Mouse (Mus musculus): Measurements from ENCODE around the gene D6Ertd527e. TPM values are rescaled to one million over a fixed set of nuclear protein-coding genes. Genes with fewer than 3 reads are reported as not detected.
A peak's percentile ranks its signal among the peaks of the same experiment; 100 is the strongest.

Gene D6Ertd527e
- total and polyA plus RNA-seq, 3 experiments, result 0.04 TPM; not detected in 2

DNA sequence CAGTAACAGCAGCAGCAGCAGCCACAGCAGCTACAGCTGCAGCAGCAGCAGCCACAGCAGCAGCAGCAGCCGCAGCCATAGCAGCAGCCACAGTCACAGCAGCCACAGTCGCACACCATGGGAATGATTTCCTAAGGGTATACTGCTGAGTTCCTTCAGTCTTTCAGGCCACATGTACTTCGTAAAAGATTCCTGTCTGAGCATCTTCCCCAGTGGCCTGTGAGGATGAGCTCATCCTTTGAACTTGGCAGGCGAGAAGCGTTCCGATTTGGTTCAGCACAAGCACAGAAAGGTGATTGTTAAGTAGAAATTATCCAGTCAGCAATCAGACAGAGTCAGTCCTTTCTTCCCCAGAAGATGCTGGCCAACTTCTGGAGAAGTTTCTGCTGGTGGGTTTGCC is 7.6 kb downstream of the D6Ertd527e start:
- H3K27me3 ChIP-seq (ENCODE audit: control insufficient read depth, insufficient read depth, low read length), result peaks cover 2% of the 10 kb centered on the region; the same call in 1 of the 2 replicates
- no peaks in the 10 kb centered on the region for H3K4me1 ChIP-seq (ENCODE audit: control insufficient read depth, insufficient read depth, low read length)
- H3K79me2 ChIP-seq (replicated peaks; ENCODE audit: control insufficient read depth, insufficient read depth, low read length), result no peaks in the 10 kb centered on the region
- H3K36me3 ChIP-seq (ENCODE audit: control insufficient read depth, insufficient read depth, low read length), result no peaks in the 10 kb centered on the region
- H3K27ac ChIP-seq, result no peak overlapping the region
- WGBS, result 76% methylated on average over 6 of the region's 6 CpGs
- no peak overlapping the region for H3K4me3 ChIP-seq
- intact Hi-C loops (cut with DNase I), result no loop called here
- no peak for TF ChIP-seq POLR2A (IDR thresholded peaks at IDR 0.05; ENCODE audit: insufficient read depth, low read depth, low read length)
- DNase-seq, result peak in 1 of 2 experiments; percentile 44
- no peak overlapping the region for H3K9ac ChIP-seq (ENCODE audit: low read depth, low read length)

DNA sequence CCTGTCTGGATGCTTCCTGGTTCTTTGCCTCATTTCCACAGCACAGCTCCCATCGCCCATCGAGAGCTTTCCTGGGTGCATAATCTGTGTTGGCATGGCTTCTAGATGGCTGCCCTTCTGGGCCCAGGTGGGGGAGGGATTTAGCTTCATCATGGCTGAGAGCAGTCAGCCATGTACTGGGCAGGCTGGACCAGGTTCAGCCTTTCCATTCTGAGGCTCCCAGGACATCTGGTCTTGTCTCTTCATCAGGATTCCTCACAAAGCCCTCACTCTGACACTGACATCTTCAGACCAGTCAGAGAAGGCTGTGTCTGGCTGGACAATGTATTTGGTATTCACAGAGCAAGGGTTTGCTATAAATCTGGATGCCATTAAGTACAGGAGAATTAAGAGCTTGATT is 11.4 kb downstream of the D6Ertd527e start:
- no peak overlapping the region for H3K27ac ChIP-seq
- H3K27me3 ChIP-seq (ENCODE audit: control insufficient read depth, insufficient read depth, low read length), result no peaks in the 10 kb centered on the region
- no peaks in the 10 kb centered on the region for H3K36me3 ChIP-seq (ENCODE audit: control insufficient read depth, insufficient read depth, low read length)
- no peaks in the 10 kb centered on the region for H3K4me1 ChIP-seq (ENCODE audit: control insufficient read depth, insufficient read depth, low read length)
- H3K4me3 ChIP-seq, result no peak overlapping the region
- no peak overlapping the region for H3K9ac ChIP-seq (ENCODE audit: low read depth, low read length)
- no peaks in the 10 kb centered on the region for H3K79me2 ChIP-seq (replicated peaks; ENCODE audit: control insufficient read depth, insufficient read depth, low read length)
- intact Hi-C loops (cut with DNase I), result no loop called here
- WGBS, result 62% methylated on average over 2 of the region's 2 CpGs
- no peak for DNase-seq
- no peak for TF ChIP-seq CTCF (IDR thresholded peaks at IDR 0.05)
- TF ChIP-seq POLR2A (IDR thresholded peaks at IDR 0.05; ENCODE audit: insufficient read depth, low read depth, low read length), result no peak
- TF ChIP-seq EP300 (IDR thresholded peaks at IDR 0.05; ENCODE audit: insufficient read depth, low read depth, low read length), result no peak

DNA sequence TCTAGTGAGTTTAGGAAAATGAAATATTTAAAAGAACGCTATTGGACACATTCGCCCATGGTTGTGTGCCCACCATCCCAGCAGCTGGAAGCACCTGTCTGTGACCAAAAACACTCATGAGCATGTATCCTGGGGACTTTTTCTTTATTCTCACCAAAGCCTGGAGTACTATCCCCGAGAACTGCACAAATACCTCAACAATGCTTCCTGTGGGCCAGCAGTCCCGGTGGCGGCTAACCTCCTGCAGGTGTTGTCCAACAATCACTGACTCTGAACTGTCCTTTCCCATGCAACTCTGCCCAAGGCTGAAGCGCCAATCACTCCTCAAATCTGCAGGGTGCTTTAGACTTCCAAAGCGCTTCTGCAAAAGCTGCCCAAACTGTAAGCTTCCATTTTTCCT is 12.1 kb downstream of the D6Ertd527e start:
- Histone ChIP-seq H3K4me3 (no peak overlapping the region), H3K9ac (ENCODE audit: low read depth, low read length) (no peak overlapping the region), H3K4me1 (ENCODE audit: control insufficient read depth, insufficient read depth, low read length) (no peaks in the 10 kb centered on the region), H3K27me3 (ENCODE audit: control insufficient read depth, insufficient read depth, low read length) (no peaks in the 10 kb centered on the region), H3K27ac (no peak overlapping the region), H3K36me3 (ENCODE audit: control insufficient read depth, insufficient read depth, low read length) (no peaks in the 10 kb centered on the region), H3K79me2 (replicated peaks; ENCODE audit: control insufficient read depth, insufficient read depth, low read length) (no peaks in the 10 kb centered on the region)
- WGBS, result 77% methylated on average over 7 of the region's 7 CpGs
- no peak for DNase-seq
- intact Hi-C loops (cut with DNase I), result no loop called here
- TF ChIP-seq EP300 (IDR thresholded peaks at IDR 0.05; ENCODE audit: insufficient read depth, low read depth, low read length) (no peak), POLR2A (IDR thresholded peaks at IDR 0.05; ENCODE audit: insufficient read depth, low read depth, low read length) (no peak), CTCF (IDR thresholded peaks at IDR 0.05) (no peak)

DNA sequence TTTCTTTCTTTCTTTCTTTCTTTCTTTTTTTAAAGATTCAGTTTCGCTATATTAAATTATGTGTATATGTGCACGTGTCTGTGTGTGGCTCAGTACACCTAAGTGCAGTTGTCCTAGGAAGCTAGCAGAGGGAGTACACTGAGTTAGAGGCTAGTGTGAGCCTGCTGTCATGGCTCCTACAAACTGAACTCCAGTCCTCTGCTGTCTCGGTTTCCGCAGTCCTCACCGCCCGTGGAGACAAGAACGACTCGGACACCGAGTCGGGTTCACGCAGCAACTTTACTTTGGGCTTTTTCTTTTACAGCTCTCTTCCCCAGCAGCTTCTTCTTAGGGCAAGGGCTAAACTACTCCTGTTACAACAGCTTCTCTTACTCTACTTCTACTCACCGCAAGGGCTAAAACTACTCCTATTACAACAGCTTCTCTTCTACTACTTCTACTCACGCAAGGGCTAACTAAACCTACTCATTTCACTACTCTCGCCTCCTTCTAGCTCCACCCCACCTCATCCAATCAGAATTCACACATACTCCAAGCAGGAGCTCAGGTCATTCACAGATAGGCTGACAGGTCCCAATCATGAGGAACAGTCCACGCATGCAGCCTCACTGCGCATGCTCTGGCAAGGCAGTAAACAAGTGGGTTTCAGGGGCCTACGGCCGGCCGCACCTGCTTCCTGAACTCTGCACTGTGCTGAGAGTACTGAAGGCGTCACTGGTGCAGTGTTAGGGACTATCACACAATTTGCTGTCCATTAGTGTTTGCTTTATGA is 14.7 kb downstream of the D6Ertd527e start:
- TF ChIP-seq POLR2A (IDR thresholded peaks at IDR 0.05; ENCODE audit: insufficient read depth, low read depth, low read length) (no peak), CTCF (IDR thresholded peaks at IDR 0.05) (no peak), EP300 (IDR thresholded peaks at IDR 0.05; ENCODE audit: insufficient read depth, low read depth, low read length) (no peak)
- Histone ChIP-seq H3K9ac (ENCODE audit: low read depth, low read length) (no peak overlapping the region), H3K4me1 (ENCODE audit: control insufficient read depth, insufficient read depth, low read length) (no peaks in the 10 kb centered on the region), H3K4me3 (no peak overlapping the region), H3K27me3 (ENCODE audit: control insufficient read depth, insufficient read depth, low read length) (no peaks in the 10 kb centered on the region), H3K36me3 (ENCODE audit: control insufficient read depth, insufficient read depth, low read length) (no peaks in the 10 kb centered on the region), H3K79me2 (replicated peaks; ENCODE audit: control insufficient read depth, insufficient read depth, low read length) (no peaks in the 10 kb centered on the region), H3K27ac (no peak overlapping the region)
- DNase-seq, result no peak
- intact Hi-C loops (cut with DNase I), result no loop called here
- 89% methylated on average over 20 of the region's 20 CpGs for WGBS

DNA sequence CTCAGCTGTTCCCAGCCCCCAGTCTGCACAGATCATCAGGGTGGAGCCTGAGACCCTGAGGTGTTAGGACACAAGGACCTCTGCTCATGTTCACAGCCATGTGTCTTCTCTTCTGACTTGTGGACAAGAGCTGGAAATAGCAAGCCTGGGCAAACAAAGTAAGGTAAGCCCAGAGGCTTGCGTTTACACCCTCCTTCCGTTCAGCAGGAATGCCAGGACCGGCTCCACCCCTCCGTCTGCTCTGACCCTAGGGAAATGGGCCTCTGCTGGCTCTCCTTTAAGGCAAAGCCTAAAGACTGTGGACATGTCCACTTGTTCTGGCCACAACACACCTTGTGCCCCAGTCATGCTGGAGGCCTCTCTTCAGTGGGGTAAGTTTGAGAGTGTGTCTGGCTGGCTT is 15.4 kb downstream of the D6Ertd527e start:
- H3K27ac ChIP-seq, result no peak overlapping the region
- no peak for DNase-seq
- TF ChIP-seq POLR2A (IDR thresholded peaks at IDR 0.05; ENCODE audit: insufficient read depth, low read depth, low read length), result no peak
- TF ChIP-seq EP300 (IDR thresholded peaks at IDR 0.05; ENCODE audit: insufficient read depth, low read depth, low read length), result no peak
- no peak for TF ChIP-seq CTCF (IDR thresholded peaks at IDR 0.05)
- intact Hi-C loops (cut with DNase I), result no loop called here
- no peak overlapping the region for H3K9ac ChIP-seq (ENCODE audit: low read depth, low read length)
- no peak overlapping the region for H3K4me3 ChIP-seq
- H3K36me3 ChIP-seq (ENCODE audit: control insufficient read depth, insufficient read depth, low read length), result no peaks in the 10 kb centered on the region
- no peaks in the 10 kb centered on the region for H3K4me1 ChIP-seq (ENCODE audit: control insufficient read depth, insufficient read depth, low read length)
- H3K27me3 ChIP-seq (ENCODE audit: control insufficient read depth, insufficient read depth, low read length), result no peaks in the 10 kb centered on the region
- H3K79me2 ChIP-seq (replicated peaks; ENCODE audit: control insufficient read depth, insufficient read depth, low read length), result no peaks in the 10 kb centered on the region
- 58% methylated on average over 4 of the region's 4 CpGs for WGBS

DNA sequence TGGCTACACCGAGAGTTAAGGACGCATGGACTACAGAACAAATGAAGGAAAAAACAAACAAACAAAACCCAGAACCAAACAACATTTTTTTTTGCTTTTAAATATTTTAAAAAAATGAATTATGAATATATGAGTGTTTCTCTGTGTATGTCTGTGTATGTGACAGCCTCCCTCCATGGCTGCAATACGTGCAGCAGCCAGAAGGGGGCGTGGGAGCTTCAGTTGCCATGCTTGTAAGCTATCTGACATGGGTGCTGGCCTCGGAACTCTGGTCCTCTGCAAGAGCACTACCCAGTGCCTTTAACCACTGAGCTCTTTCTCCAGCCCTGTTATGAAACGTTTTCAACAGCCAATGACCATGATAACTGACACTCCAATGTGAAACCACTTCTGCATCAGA is 16.1 kb downstream of the D6Ertd527e start:
- no peak for TF ChIP-seq POLR2A (IDR thresholded peaks at IDR 0.05; ENCODE audit: insufficient read depth, low read depth, low read length)
- peak; percentile 22; the same call in 1 of the 2 replicates for TF ChIP-seq CTCF (IDR thresholded peaks at IDR 0.05)
- Histone ChIP-seq H3K27ac (no peak overlapping the region), H3K79me2 (replicated peaks; ENCODE audit: control insufficient read depth, insufficient read depth, low read length) (no peaks in the 10 kb centered on the region), H3K4me1 (ENCODE audit: control insufficient read depth, insufficient read depth, low read length) (no peaks in the 10 kb centered on the region), H3K27me3 (ENCODE audit: control insufficient read depth, insufficient read depth, low read length) (no peaks in the 10 kb centered on the region), H3K9ac (ENCODE audit: low read depth, low read length) (no peak overlapping the region), H3K4me3 (no peak overlapping the region), H3K36me3 (ENCODE audit: control insufficient read depth, insufficient read depth, low read length) (no peaks in the 10 kb centered on the region)
- DNase-seq, result no peak
- WGBS, result 90% methylated on average over 6 of the region's 6 CpGs
- intact Hi-C loops (cut with DNase I), result no loop called here

All from heart, adult 2 months (tissue).